Mouse (Mus musculus): Measurements from ENCODE around the gene Rad9a. TPM values are rescaled to one million over a fixed set of nuclear protein-coding genes. Genes with fewer than 3 reads are reported as not detected.
A peak's percentile ranks its signal among the peaks of the same experiment; 100 is the strongest.

Rad9a gene
- polyA plus RNA-seq, 1 experiment from 2014 or later = 20.3 TPM

GRCm38 (mm10) chr19:4166678-4167476, 34.6 kb downstream of the Rad9a start:
- no peaks in the 10 kb centered on the region for H3K9me3 ChIP-seq (ENCODE audit: control insufficient read depth, low read length)
- H3K4me1 ChIP-seq (ENCODE audit: control insufficient read depth, insufficient read depth, low read length) = peaks cover 21% of the 10 kb centered on the region
- no peak overlapping the region; the same call in 1 of the 2 replicates for H3K9ac ChIP-seq (replicated peaks; ENCODE audit: low read length)
- 78% methylated on average over 9 of the region's 9 CpGs for WGBS
- H3K4me2 ChIP-seq (ENCODE audit: low read length) = no peak overlapping the region
- no peak for DNase-seq
- H3K27ac ChIP-seq (replicated peaks; ENCODE audit: low read depth, low read length) = no peak overlapping the region
- no peak overlapping the region for H3K4me3 ChIP-seq (replicated peaks; ENCODE audit: low read depth, low read length)
- no peaks in the 10 kb centered on the region for H3K27me3 ChIP-seq (ENCODE audit: control insufficient read depth, insufficient read depth, low read length)
- peaks cover under 1% of the 10 kb centered on the region; the same call in 1 of the 2 replicates for H3K36me3 ChIP-seq (ENCODE audit: control insufficient read depth, insufficient read depth, low read length)
- ATAC-seq (ENCODE audit: low FRiP score, low TSS enrichment) = no peak

DNA sequence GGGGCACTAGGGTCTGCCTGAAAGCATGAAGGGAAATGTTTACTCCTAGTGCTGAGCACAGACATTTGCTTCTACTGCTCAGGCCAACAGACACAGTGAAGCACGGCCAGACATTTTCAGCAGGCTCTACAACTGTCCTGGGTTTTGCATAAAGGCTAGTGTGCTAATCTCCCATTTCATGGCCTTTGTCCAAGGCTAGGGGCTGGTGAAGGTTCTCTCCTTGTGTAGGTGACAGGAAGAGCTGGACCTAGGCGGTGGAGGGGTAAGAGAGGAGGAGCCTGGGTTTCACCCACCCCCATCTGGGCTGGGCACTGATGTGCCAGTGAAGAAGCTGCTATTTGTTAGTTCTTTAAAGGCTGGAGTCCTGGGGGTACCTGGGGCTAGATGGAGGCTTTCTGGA, 36.7 kb downstream of the Rad9a start:
- Histone ChIP-seq H3K9ac (replicated peaks; ENCODE audit: low read length) (no peak overlapping the region), H3K4me3 (replicated peaks; ENCODE audit: low read depth, low read length) (no peak overlapping the region), H3K9me3 (ENCODE audit: control insufficient read depth, low read length) (no peaks in the 10 kb centered on the region), H3K36me3 (ENCODE audit: control insufficient read depth, insufficient read depth, low read length) (peaks cover 17% of the 10 kb centered on the region), H3K27ac (replicated peaks; ENCODE audit: low read depth, low read length) (no peak overlapping the region), H3K27me3 (ENCODE audit: control insufficient read depth, insufficient read depth, low read length) (no peaks in the 10 kb centered on the region), H3K4me2 (ENCODE audit: low read length) (no peak overlapping the region), H3K4me1 (ENCODE audit: control insufficient read depth, insufficient read depth, low read length) (peaks cover 13% of the 10 kb centered on the region)
- 82% methylated on average over 2 of the region's 2 CpGs for WGBS
- ATAC-seq (ENCODE audit: low FRiP score, low TSS enrichment) = no peak
- no peak for DNase-seq

GRCm38 (mm10) chr19:4164100-4164499, 37.4 kb downstream of the Rad9a start:
- Histone ChIP-seq H3K9ac (replicated peaks; ENCODE audit: low read length) (peak overlapping the region; percentile 67; the same call in 1 of the 2 replicates), H3K27me3 (ENCODE audit: control insufficient read depth, insufficient read depth, low read length) (no peaks in the 10 kb centered on the region), H3K4me2 (ENCODE audit: low read length) (no peak overlapping the region), H3K4me1 (ENCODE audit: control insufficient read depth, insufficient read depth, low read length) (peaks cover 13% of the 10 kb centered on the region), H3K36me3 (ENCODE audit: control insufficient read depth, insufficient read depth, low read length) (peaks cover 23% of the 10 kb centered on the region), H3K9me3 (ENCODE audit: control insufficient read depth, low read length) (no peaks in the 10 kb centered on the region), H3K4me3 (replicated peaks; ENCODE audit: low read depth, low read length) (no peak overlapping the region), H3K27ac (replicated peaks; ENCODE audit: low read depth, low read length) (peak overlapping the region; percentile 88)
- 84% methylated on average over 3 of the region's 3 CpGs for WGBS
- ATAC-seq (ENCODE audit: low FRiP score, low TSS enrichment) (no peak), DNase-seq (no peak)

GRCm38 (mm10) chr19:4163543-4163887, 37.9 kb downstream of the Rad9a start:
- H3K36me3 ChIP-seq (ENCODE audit: control insufficient read depth, insufficient read depth, low read length) = peaks cover 29% of the 10 kb centered on the region
- H3K27me3 ChIP-seq (ENCODE audit: control insufficient read depth, insufficient read depth, low read length) = no peaks in the 10 kb centered on the region
- peak overlapping the region; percentile 67 for H3K9ac ChIP-seq (replicated peaks; ENCODE audit: low read length)
- H3K27ac ChIP-seq (replicated peaks; ENCODE audit: low read depth, low read length) = peak overlapping the region; percentile 88
- 34% methylated on average over 4 of the region's 4 CpGs for WGBS
- H3K4me3 ChIP-seq (replicated peaks; ENCODE audit: low read depth, low read length) = peak overlapping the region; percentile 56
- peaks cover 13% of the 10 kb centered on the region for H3K4me1 ChIP-seq (ENCODE audit: control insufficient read depth, insufficient read depth, low read length)
- no peaks in the 10 kb centered on the region for H3K9me3 ChIP-seq (ENCODE audit: control insufficient read depth, low read length)
- peak overlapping the region; percentile 72 for H3K4me2 ChIP-seq (ENCODE audit: low read length)
- DNase-seq (no peak), ATAC-seq (ENCODE audit: low FRiP score, low TSS enrichment) (peak; percentile 38; the same call in 1 of the 2 replicates)

GRCm38 (mm10) chr19:4162646-4163542, 38.6 kb downstream of the Rad9a start, which contains the start of gene Rps6kb2:
Gene Rps6kb2, minus strand, starts transcription at chr19:4163354.
- peak within 1 kb of the TSS; percentile 67 for H3K9ac ChIP-seq (replicated peaks; ENCODE audit: low read length)
- peak; percentile 98 for DNase-seq
- H3K4me1 ChIP-seq (ENCODE audit: control insufficient read depth, insufficient read depth, low read length) = peaks cover 13% of the 10 kb centered on the region
- H3K36me3 ChIP-seq (ENCODE audit: control insufficient read depth, insufficient read depth, low read length) = peaks cover 35% of the 10 kb centered on the region
- peak; percentile 88 for ATAC-seq (ENCODE audit: low FRiP score, low TSS enrichment)
- H3K4me3 ChIP-seq (replicated peaks; ENCODE audit: low read depth, low read length) = peak within 1 kb of the TSS; percentile 56
- H3K27ac ChIP-seq (replicated peaks; ENCODE audit: low read depth, low read length) = peak within 1 kb of the TSS; percentile 88
- H3K4me2 ChIP-seq (ENCODE audit: low read length) = peak within 1 kb of the TSS; percentile 72
- no peaks in the 10 kb centered on the region for H3K9me3 ChIP-seq (ENCODE audit: control insufficient read depth, low read length)
- 7% methylated on average over 42 of the region's 42 CpGs for WGBS
- no peaks in the 10 kb centered on the region for H3K27me3 ChIP-seq (ENCODE audit: control insufficient read depth, insufficient read depth, low read length)

GRCm38 (mm10) chr19:4159049-4159448, 42.4 kb downstream of the Rad9a start:
- no peaks in the 10 kb centered on the region for H3K9me3 ChIP-seq (ENCODE audit: control insufficient read depth, low read length)
- H3K9ac ChIP-seq (replicated peaks; ENCODE audit: low read length) = no peak overlapping the region
- H3K27me3 ChIP-seq (ENCODE audit: control insufficient read depth, insufficient read depth, low read length) = no peaks in the 10 kb centered on the region
- ATAC-seq (ENCODE audit: low FRiP score, low TSS enrichment) (no peak), DNase-seq (no peak)
- 97% methylated on average over 8 of the region's 8 CpGs for WGBS
- H3K4me1 ChIP-seq (ENCODE audit: control insufficient read depth, insufficient read depth, low read length) = peaks cover 13% of the 10 kb centered on the region
- no peak overlapping the region for H3K4me2 ChIP-seq (ENCODE audit: low read length)
- no peak overlapping the region for H3K27ac ChIP-seq (replicated peaks; ENCODE audit: low read depth, low read length)
- H3K36me3 ChIP-seq (ENCODE audit: control insufficient read depth, insufficient read depth, low read length) = peaks cover 62% of the 10 kb centered on the region
- no peak overlapping the region for H3K4me3 ChIP-seq (replicated peaks; ENCODE audit: low read depth, low read length)

DNA sequence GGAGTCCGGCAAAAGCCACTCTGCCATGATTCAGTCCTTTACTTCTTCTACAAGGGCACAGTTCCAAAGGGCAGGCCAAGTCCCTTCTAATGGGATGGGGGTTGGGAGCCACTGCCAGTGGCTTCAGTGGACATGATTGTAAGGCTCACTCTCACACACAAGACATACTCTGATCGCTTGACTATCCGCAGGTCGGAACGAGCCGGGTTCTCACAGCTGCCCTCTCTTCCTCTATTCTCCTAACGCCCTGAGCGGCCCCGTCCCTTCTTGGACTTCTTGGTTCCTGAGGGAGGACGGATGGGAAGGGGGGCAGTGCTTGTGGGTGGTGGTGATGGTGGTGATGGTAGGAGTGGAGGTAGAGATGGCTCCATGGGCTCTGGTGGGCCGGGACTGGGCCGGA, 44.7 kb downstream of the Rad9a start:
- DNase-seq (no peak), ATAC-seq (ENCODE audit: low FRiP score, low TSS enrichment) (no peak)
- peaks cover 76% of the 10 kb centered on the region for H3K36me3 ChIP-seq (ENCODE audit: control insufficient read depth, insufficient read depth, low read length)
- no peak overlapping the region for H3K4me2 ChIP-seq (ENCODE audit: low read length)
- H3K9ac ChIP-seq (replicated peaks; ENCODE audit: low read length) = no peak overlapping the region
- 89% methylated on average over 12 of the region's 12 CpGs for WGBS
- H3K4me3 ChIP-seq (replicated peaks; ENCODE audit: low read depth, low read length) = no peak overlapping the region
- H3K27ac ChIP-seq (replicated peaks; ENCODE audit: low read depth, low read length) = no peak overlapping the region
- H3K4me1 ChIP-seq (ENCODE audit: control insufficient read depth, insufficient read depth, low read length) = no peaks in the 10 kb centered on the region
- H3K27me3 ChIP-seq (ENCODE audit: control insufficient read depth, insufficient read depth, low read length) = no peaks in the 10 kb centered on the region
- H3K9me3 ChIP-seq (ENCODE audit: control insufficient read depth, low read length) = no peaks in the 10 kb centered on the region

DNA sequence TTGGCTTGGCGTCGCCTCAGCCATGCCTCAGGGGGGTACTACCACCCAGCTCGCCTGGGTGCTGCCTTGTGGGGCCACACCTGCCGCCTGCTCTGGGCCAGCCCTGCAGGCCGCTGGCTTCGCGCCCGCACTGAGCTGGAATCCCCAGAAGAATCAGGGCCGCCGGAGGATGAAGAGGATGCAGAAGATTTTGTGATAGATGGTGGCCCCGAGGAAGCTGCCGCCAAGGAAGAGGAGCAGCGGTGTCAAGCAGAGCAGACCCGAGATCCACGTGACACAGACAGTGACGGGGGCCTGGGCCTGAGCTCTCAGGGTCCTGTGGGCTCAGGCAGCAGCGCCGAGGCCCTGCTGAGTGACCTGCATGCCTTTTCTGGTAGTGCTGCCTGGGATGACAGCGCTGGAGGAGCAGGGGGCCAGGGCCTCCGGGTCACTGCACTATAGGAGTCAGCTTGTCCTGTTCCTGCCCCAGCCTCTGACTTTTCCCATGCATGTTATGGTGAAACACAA, 45.3 kb downstream of the Rad9a start:
- DNase-seq (no peak), ATAC-seq (ENCODE audit: low FRiP score, low TSS enrichment) (no peak)
- no peak overlapping the region for H3K27ac ChIP-seq (replicated peaks; ENCODE audit: low read depth, low read length)
- H3K4me2 ChIP-seq (ENCODE audit: low read length) = no peak overlapping the region
- 70% methylated on average over 20 of the region's 20 CpGs for WGBS
- no peaks in the 10 kb centered on the region for H3K9me3 ChIP-seq (ENCODE audit: control insufficient read depth, low read length)
- H3K36me3 ChIP-seq (ENCODE audit: control insufficient read depth, insufficient read depth, low read length) = peaks cover 74% of the 10 kb centered on the region
- no peak overlapping the region for H3K9ac ChIP-seq (replicated peaks; ENCODE audit: low read length)
- no peaks in the 10 kb centered on the region for H3K27me3 ChIP-seq (ENCODE audit: control insufficient read depth, insufficient read depth, low read length)
- H3K4me3 ChIP-seq (replicated peaks; ENCODE audit: low read depth, low read length) = no peak overlapping the region
- no peaks in the 10 kb centered on the region for H3K4me1 ChIP-seq (ENCODE audit: control insufficient read depth, insufficient read depth, low read length)

Data from midbrain, embryonic 14.5 days (tissue).